Mouse (Mus musculus): ENCODE measurements around the gene Osbpl5.
A peak's percentile ranks its signal among the peaks of the same experiment; 100 is the strongest.

The Osbpl5 gene

GRCm38 (mm10) chr7:143753990-143754715 is 2.6 kb downstream of the Osbpl5 start:
- DNase-seq, result peak; percentile 82

- DNase-seq, result no peak
Observed at GRCm38 (mm10) chr7:143752606-143753005, 4.2 kb downstream of the Osbpl5 start.

- DNase-seq, result no peak
Observed at GRCm38 (mm10) chr7:143752056-143752455, 4.7 kb downstream of the Osbpl5 start.

GRCm38 (mm10) chr7:143751380-143751779 is 5.4 kb downstream of the Osbpl5 start:
- DNase-seq, result no peak

- DNase-seq, result no peak
Observed at GRCm38 (mm10) chr7:143749045-143749444, 7.7 kb downstream of the Osbpl5 start.

- DNase-seq, result peak; percentile 95
Observed at GRCm38 (mm10) chr7:143748041-143748868, 8.5 kb downstream of the Osbpl5 start.

GRCm38 (mm10) chr7:143740653-143741052 is 16.1 kb downstream of the Osbpl5 start:
- DNase-seq, result no peak

GRCm38 (mm10) chr7:143739511-143740461 is 17.0 kb downstream of the Osbpl5 start:
- peak; percentile 96 for DNase-seq

GRCm38 (mm10) chr7:143738601-143739006 is 18.2 kb downstream of the Osbpl5 start:
- DNase-seq, result peak; percentile 58

- no peak for DNase-seq
Observed at GRCm38 (mm10) chr7:143738194-143738593, 18.6 kb downstream of the Osbpl5 start.

- no peak for DNase-seq
Observed at GRCm38 (mm10) chr7:143733746-143734145, 23.0 kb downstream of the Osbpl5 start.

- DNase-seq, result peak; percentile 77
Observed at GRCm38 (mm10) chr7:143729886-143730285, 26.9 kb downstream of the Osbpl5 start.

- DNase-seq, result no peak
Observed at GRCm38 (mm10) chr7:143726396-143726795, 30.4 kb downstream of the Osbpl5 start.

GRCm38 (mm10) chr7:143723841-143724240 is 32.9 kb downstream of the Osbpl5 start:
- DNase-seq, result peak; percentile 76

- no peak for DNase-seq
Observed at GRCm38 (mm10) chr7:143722646-143723045, 34.1 kb downstream of the Osbpl5 start.

- peak; percentile 89 for DNase-seq
Observed at GRCm38 (mm10) chr7:143717811-143718210, 39.0 kb downstream of the Osbpl5 start.

- DNase-seq, result no peak
Observed at GRCm38 (mm10) chr7:143713421-143713820, 43.4 kb downstream of the Osbpl5 start.

GRCm38 (mm10) chr7:143712771-143713348 is 43.9 kb downstream of the Osbpl5 start:
- DNase-seq, result no peak

- DNase-seq, result peak; percentile 65
Observed at GRCm38 (mm10) chr7:143712023-143712422, 44.8 kb downstream of the Osbpl5 start.

- peak; percentile 27 for DNase-seq
Observed at GRCm38 (mm10) chr7:143711381-143711780, 45.4 kb downstream of the Osbpl5 start.

- no peak for DNase-seq
Observed at GRCm38 (mm10) chr7:143709395-143709794, 47.4 kb downstream of the Osbpl5 start.

- DNase-seq, result peak; percentile 97
Observed at GRCm38 (mm10) chr7:143706697-143707438, 49.9 kb downstream of the Osbpl5 start.

Data from lung, postnatal 10 days (tissue).